Comparison of ENCODE assay signal across 26 mouse cellular contexts in genomic region chr14:18349871-18350270, GRCm38 (mm10). TPM values are rescaled to one million over a fixed set of nuclear protein-coding genes. Genes with fewer than 3 reads are reported as not detected.
DNase-seq lines count a peak whose midpoint lies in the region; ATAC-seq and TF ChIP-seq lines count a peak whose summit lies in the region.
"Had no signal": no experiment of that assay in that cellular context is flagged by ENCODE, and none has a peak within 500 bp of the region (broad histone marks: within the 10 kb centered on the region; RNA-seq: fewer than 3 reads in every experiment).

No protein-coding gene starts in this region.

- WGBS in lung, embryonic 16.5 days = 50% methylated on average over 5 of the region's 5 CpGs
- 84% methylated on average over 5 of the region's 5 CpGs for WGBS in thymus, adult 2 months

- ATAC-seq in lung, embryonic 16.5 days (ENCODE audit: low read depth) = 0 out of 2 replicates have a peak, but pooled peaks have one; percentile 12
- ATAC-seq: CD4-positive, CD25-positive, alpha-beta regulatory T cell, adult 4 months; forebrain, embryonic 14.5 days; forebrain, postnatal 0 days had no signal

- no peaks in the 10 kb centered on the region for H3K36me3 ChIP-seq in lung, embryonic 16.5 days (ENCODE audit: control insufficient read depth, insufficient read depth, low read length)
- no peaks in the 10 kb centered on the region for H3K36me3 ChIP-seq in thymus, adult 2 months (ENCODE audit: control insufficient read depth, insufficient read depth, low read length)
- H3K36me3 ChIP-seq: forebrain, embryonic 10.5 days; heart, embryonic 10.5 days; heart, embryonic 13.5 days had no signal

- no peak for DNase-seq in lung, postnatal 36 days
- DNase-seq in thymus, adult 2 months = peak; percentile 45
- DNase-seq in thymus, postnatal 10 days (ENCODE audit: low spot score in 2 of 2) = peak; percentile 29 to 41
- peak; percentile 41 to 61 for DNase-seq in thymus, postnatal 36 days
- DNase-seq in right cerebral cortex, adult 2 months (ENCODE audit: low spot score in 2 of 2) = no peak
- no peak for DNase-seq in adrenal gland, postnatal 36 days
- no peak for DNase-seq in left cerebral cortex, postnatal 4 days
- DNase-seq: adrenal gland, adult 2 months; adrenal gland, postnatal 14 days; cerebellum, adult 11-12 months; cerebellum, adult 8-10 months; cerebellum, postnatal 10 days; cerebellum, postnatal 36 days; forebrain, postnatal 0 days; gastrocnemius, adult 2 months; gastrocnemius, postnatal 14 days; heart, adult 18-20 months; heart, postnatal 14 days; heart, postnatal 4 days had no signal

- TF ChIP-seq CTCF in thymus, adult 2 months (IDR thresholded peaks at IDR 0.05; ENCODE audit: borderline replicate concordance, control insufficient read depth, extremely low read depth, insufficient read depth, low read length, poor library complexity) = no peak

- H3K27ac ChIP-seq in lung, embryonic 16.5 days (ENCODE audit: low read length) = no peak overlapping the region
- peak overlapping the region; percentile 22; the same call in 1 of the 2 replicates for H3K27ac ChIP-seq in thymus, adult 2 months (ENCODE audit: control insufficient read depth, insufficient read depth, low read length)
- H3K27ac ChIP-seq: forebrain, embryonic 10.5 days; gastrocnemius, adult 2 months; heart, embryonic 10.5 days; heart, embryonic 13.5 days; hindbrain, embryonic 14.5 days had no signal

- H3K4me2 ChIP-seq in lung, embryonic 16.5 days (ENCODE audit: low read depth, low read length) = no peak overlapping the region
- H3K4me2 ChIP-seq: heart, embryonic 13.5 days; hindbrain, embryonic 14.5 days had no signal

- no peaks in the 10 kb centered on the region for H3K27me3 ChIP-seq in lung, embryonic 16.5 days (ENCODE audit: control insufficient read depth, insufficient read depth, low read depth, low read length)
- H3K27me3 ChIP-seq in thymus, adult 2 months (ENCODE audit: control insufficient read depth, insufficient read depth, low read length) = no peaks in the 10 kb centered on the region
- H3K27me3 ChIP-seq: heart, embryonic 13.5 days had no signal

- no peak for TF ChIP-seq POLR2A in thymus, adult 2 months (IDR thresholded peaks at IDR 0.05; ENCODE audit: control insufficient read depth, extremely low read depth, insufficient read depth, low read length, poor library complexity)

- intact Hi-C loops in left cerebral cortex, postnatal 4 days (cut with DNase I) = loop anchor here (10.0 kb wide), 1 partner anchor 55 kb away; no protein-coding TSS in a partner anchor

- H3K4me1 ChIP-seq in lung, embryonic 16.5 days (replicated peaks; ENCODE audit: control insufficient read depth, insufficient read depth, low read length) = no peaks in the 10 kb centered on the region
- peaks cover 26% of the 10 kb centered on the region for H3K4me1 ChIP-seq in thymus, adult 2 months (replicated peaks; ENCODE audit: control insufficient read depth, insufficient read depth, low read length)
- H3K4me1 ChIP-seq: heart, embryonic 10.5 days; heart, embryonic 13.5 days had no signal

- no peak overlapping the region for H3K4me3 ChIP-seq in lung, embryonic 16.5 days (ENCODE audit: low read length)
- H3K4me3 ChIP-seq in thymus, adult 2 months (ENCODE audit: control insufficient read depth, insufficient read depth, low read length) = no peak overlapping the region
- H3K4me3 ChIP-seq: forebrain, embryonic 10.5 days; gastrocnemius, adult 2 months; heart, embryonic 10.5 days; heart, embryonic 13.5 days had no signal

- no peaks in the 10 kb centered on the region for H3K9me3 ChIP-seq in lung, embryonic 16.5 days (ENCODE audit: control insufficient read depth, low read length)
- H3K9me3 ChIP-seq: forebrain, embryonic 10.5 days; heart, embryonic 10.5 days; heart, embryonic 13.5 days had no signal

- H3K9ac ChIP-seq in lung, embryonic 16.5 days (ENCODE audit: low read length) = no peak overlapping the region
- H3K9ac ChIP-seq: forebrain, postnatal 0 days; heart, embryonic 13.5 days; hindbrain, embryonic 14.5 days had no signal

RNA-seq across cellular contexts. Expression of gene Ube2e1, which starts 18.2 kb away (rescaled TPM):
- 117 and 122 TPM in 2 replicates for polyA plus RNA-seq in lung, embryonic 16.5 days (2015; fragmentation: Nextera tagmentation; extraction: Ambion mirVana)
- polyA plus RNA-seq in thymus, adult 2 months (2012; rRNA removed) = 45.5 and 52.5 TPM in 2 replicates
- 10 to 100 TPM; 71.8 to 75.0 TPM for total RNA-seq in adrenal gland, postnatal 36 days (2021)
- 100 to 1,000 TPM; 109 to 114 TPM for total RNA-seq in left cerebral cortex, postnatal 4 days (2021)

Comparison
In these comparisons a context has a peak if more than half of its experiments do, and no peak if none do; other contexts are left out.
1. DNase-seq: peak in thymus, adult 2 months (single experiment), thymus, postnatal 10 days (2 of 2) and thymus, postnatal 36 days (2 of 2); none in lung, postnatal 36 days (single experiment), right cerebral cortex, adult 2 months (0 of 2), adrenal gland, postnatal 36 days (0 of 2) and left cerebral cortex, postnatal 4 days (single experiment).